Mouse (Mus musculus) liver, adult 2 months (tissue): ENCODE measurements around the gene Tmem39a.
A peak's percentile ranks its signal among the peaks of the same experiment; 100 is the strongest.

ENCODE experiments used
- CTCF ChIP-seq: fragments of 200-500 bp; IDR thresholded peaks from 2 replicates; pipeline ENCODE4 v1.5.1; 2011; ENCODE audit warnings: low read depth, low read length, control low read depth
- POLR2A ChIP-seq: fragments of 200-500 bp; IDR thresholded peaks from 2 replicates; pipeline ENCODE4 v1.6.1; 2011; ENCODE audit warnings: low read length, control low read depth; ENCODE audit not compliant: insufficient read depth; ENCODE audit errors: extremely low read depth

DNA sequence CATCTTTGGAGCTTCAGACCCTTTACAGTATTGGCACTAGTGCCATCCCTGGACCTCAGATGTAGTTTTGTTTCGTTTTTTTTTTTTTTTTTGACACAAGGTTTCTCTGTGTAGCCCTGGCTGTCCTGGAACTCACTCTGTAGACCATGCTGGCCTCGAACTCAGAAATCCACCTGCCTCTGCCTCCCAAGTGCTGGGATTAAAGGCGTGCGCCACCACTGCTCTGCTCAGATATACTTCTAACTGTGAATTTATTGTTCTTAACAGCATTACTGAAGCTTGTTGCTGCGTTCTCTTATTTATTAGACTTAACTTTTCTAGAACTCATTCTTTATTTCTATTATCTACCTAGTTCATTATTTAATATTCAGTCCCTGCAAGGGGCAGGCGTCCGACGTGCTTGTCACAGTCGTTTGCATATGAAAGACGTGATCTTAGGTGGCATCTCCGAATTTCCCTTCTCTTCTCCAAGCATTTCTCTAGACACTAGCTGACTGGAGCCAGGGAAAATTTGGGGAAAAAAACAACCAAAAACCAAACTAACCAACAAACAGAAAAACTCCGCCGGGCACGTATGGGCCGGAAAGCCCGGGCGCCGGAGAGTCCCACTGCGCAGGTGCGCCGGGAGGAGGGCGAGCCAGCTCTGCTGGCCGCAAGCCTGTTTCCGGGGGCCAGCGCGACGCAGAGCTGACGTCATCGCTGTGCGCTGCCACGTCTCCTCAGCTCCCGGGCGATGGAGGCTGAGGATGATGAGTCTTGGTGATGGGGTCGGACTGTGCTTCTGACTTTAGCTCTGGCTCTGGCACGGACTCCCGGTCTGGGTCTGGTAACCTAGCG lies 3.9 kb downstream of the Tmem39a start:
- TF ChIP-seq POLR2A (0 out of 2 replicates have a peak, but pooled peaks have one; percentile 66), CTCF (no peak)
